Mouse (Mus musculus): ENCODE measurements around the gene Rgs16.

DNA sequence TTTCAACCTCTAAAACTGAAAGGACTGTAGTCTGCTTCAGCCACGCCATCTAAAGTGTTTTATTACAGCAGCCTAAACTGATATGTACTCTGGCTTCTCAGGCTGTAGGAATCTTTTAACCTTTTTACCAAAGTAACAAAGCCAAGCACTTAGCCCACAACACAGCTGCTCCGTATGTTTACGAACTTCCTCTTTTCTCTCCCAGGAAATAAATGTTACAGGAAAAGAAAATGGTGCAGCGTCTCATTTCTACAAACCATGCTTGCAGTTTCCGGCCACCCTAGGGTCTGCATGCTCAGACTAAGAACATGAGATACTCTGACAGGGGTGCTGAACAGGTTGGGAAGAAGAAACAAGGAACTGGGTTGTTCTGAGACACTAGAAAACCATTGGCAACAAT lies 28.3 kb downstream of the Rgs16 start:
- TF ChIP-seq POLR2A (IDR thresholded peaks at IDR 0.05; ENCODE audit: control insufficient read depth, extremely low read depth, insufficient read depth, low read length, poor library complexity): no peak
- no peak for TF ChIP-seq CTCF (IDR thresholded peaks at IDR 0.05; ENCODE audit: borderline replicate concordance, control insufficient read depth, extremely low read depth, insufficient read depth, low read length, poor library complexity)
